Mouse (Mus musculus): Measurements from ENCODE around the gene Gm38655.

- TF ChIP-seq CTCF (IDR thresholded peaks at IDR 0.05; ENCODE audit: low read depth, low read length) (no peak), POLR2A (IDR thresholded peaks at IDR 0.05; ENCODE audit: borderline replicate concordance, low read depth, low read length) (no peak)
These were observed 44.4 kb upstream of the Gm38655 start for GRCm38 (mm10) chr17:25219492-25220295.

Data from bone marrow macrophage, adult 2 months (primary cell).